Mouse (Mus musculus): ENCODE measurements around the gene Trim59.

DNA sequence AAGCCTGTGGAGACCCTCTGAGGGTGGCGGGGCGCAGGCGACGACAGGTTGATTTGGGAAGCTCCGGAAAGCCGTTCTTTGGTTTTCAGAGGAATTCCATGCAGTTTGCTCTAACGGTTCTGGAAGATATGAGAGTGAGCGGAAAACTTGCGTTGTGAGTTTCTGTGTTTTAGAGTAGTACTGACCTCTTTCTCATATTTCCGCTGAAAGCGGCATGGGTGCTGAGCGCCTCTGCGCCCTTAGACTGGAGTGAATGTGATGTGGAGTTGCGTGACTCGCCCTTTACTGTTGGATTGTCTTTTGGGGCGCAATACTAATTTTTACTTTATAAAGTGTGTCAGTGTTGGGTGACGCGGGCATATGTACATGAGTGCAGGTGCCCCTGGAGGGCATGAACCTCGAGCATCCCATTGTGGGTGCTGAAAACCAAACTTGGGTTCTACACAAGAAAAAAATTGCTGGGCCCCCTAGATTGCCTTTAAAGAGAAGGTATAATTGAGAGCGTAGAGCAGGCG, 38.3 kb downstream of the Trim59 start:
- no peak for TF ChIP-seq CTCF (IDR thresholded peaks at IDR 0.05; ENCODE audit: low read depth, low read length)
- TF ChIP-seq EP300 (IDR thresholded peaks at IDR 0.05; ENCODE audit: insufficient read depth, low read depth, low read length): no peak
- no peak for TF ChIP-seq POLR2A (IDR thresholded peaks at IDR 0.05; ENCODE audit: insufficient read depth, low read length)
